Mouse (Mus musculus) liver, adult 2 months (tissue): ENCODE results near the gene Nfic. TPM values are rescaled to one million over a fixed set of nuclear protein-coding genes. Genes with fewer than 3 reads are reported as not detected.

ENCODE experiments used
- DNase-seq: peaks from one replicate; pipeline ENCODE4 v3.0.0-alpha.2; 2011; ENCODE audit warnings: low read depth, low spot score; ENCODE audit errors: extremely low read depth
- H3K27ac ChIP-seq: fragments of 200-500 bp; replicated peaks from 2 replicates; pipeline ENCODE4 v1.5.1; 2012; ENCODE audit warnings: low read depth, mild to moderate bottlenecking, control low read depth, inconsistent platforms, low read length; ENCODE audit not compliant: insufficient read depth
- H3K27me3 ChIP-seq: fragments of 200-500 bp; 2 replicates; pipeline ENCODE4 v1.6.1; 2012; ENCODE audit warnings: mild to moderate bottlenecking, moderate library complexity, low read length, inconsistent platforms; ENCODE audit not compliant: control insufficient read depth, insufficient read depth
- H3K36me3 ChIP-seq: fragments of 200-500 bp; 2 replicates; pipeline ENCODE4 v1.6.1; 2012; ENCODE audit warnings: low read length, inconsistent platforms; ENCODE audit not compliant: control insufficient read depth, insufficient read depth
- H3K4me1 ChIP-seq: fragments of 200-500 bp; 2 replicates; pipeline ENCODE4 v1.6.1; 2011; ENCODE audit warnings: low read length; ENCODE audit not compliant: control insufficient read depth, insufficient read depth
- H3K4me3 ChIP-seq: fragments of 200-500 bp; 2 replicates; pipeline ENCODE4 v1.5.1; 2011; ENCODE audit warnings: low read depth, mild to moderate bottlenecking, control low read depth, low read length, moderate library complexity; ENCODE audit not compliant: insufficient read depth
- H3K79me2 ChIP-seq: fragments of 200-500 bp; 2 replicates; pipeline ENCODE4 v1.6.1; 2012; ENCODE audit warnings: inconsistent platforms, mild to moderate bottlenecking, low read length, moderate library complexity; ENCODE audit not compliant: control insufficient read depth, insufficient read depth
- H3K9ac ChIP-seq: fragments of 200-500 bp; 2 replicates; pipeline ENCODE4 v1.6.1; 2012; ENCODE audit warnings: low read depth, mild to moderate bottlenecking, control low read depth, inconsistent platforms, low read length
- CTCF ChIP-seq: fragments of 200-500 bp; IDR thresholded peaks from 2 replicates; pipeline ENCODE4 v1.5.1; 2011; ENCODE audit warnings: low read depth, low read length, control low read depth
- POLR2A ChIP-seq: fragments of 200-500 bp; IDR thresholded peaks from 2 replicates; pipeline ENCODE4 v1.6.1; 2011; ENCODE audit warnings: low read length, control low read depth; ENCODE audit not compliant: insufficient read depth; ENCODE audit errors: extremely low read depth
- WGBS: fragments of 180-500 bp; shearing (Covaris S2); methylation state at CpG from one replicate; pipeline ENCODE4 v1.1.7; 2018; 5-methylcytosine and 5-hydroxymethylcytosine counted together
- polyA plus RNA-seq: library from polyadenylated mRNA; depleted of rRNA; stranded (reverse); fragments of >200 nt; gene quantifications from 2 replicates; pipeline ENCODE4 v1.2.3, GENCODE M21; 2012
- total RNA-seq: library from RNA; depleted of rRNA; stranded (reverse); fragments of >200 nt; gene quantifications from 2 replicates; pipeline ENCODE4 v1.2.3, GENCODE M21; 2014

Nfic gene
- total and polyA plus RNA-seq, 2 experiments, result 7.4 to 32.8 TPM

- H3K9ac ChIP-seq, result peak overlapping the region; percentile 55
- TF ChIP-seq POLR2A, result no peak
- no peak for TF ChIP-seq CTCF
These were observed 42.7 kb downstream of the Nfic start for GRCm38 (mm10) chr10:81412586-81413309.

GRCm38 (mm10) chr10:81411471-81412400 lies 43.7 kb downstream of the Nfic start:
- peak overlapping the region; percentile 89 for H3K27ac ChIP-seq
- H3K4me3 ChIP-seq, result peak overlapping the region; percentile 7; the same call in 1 of the 2 replicates
- peaks cover 70% of the 10 kb centered on the region for H3K4me1 ChIP-seq
- peak overlapping the region; percentile 57 for H3K9ac ChIP-seq
- H3K27me3 ChIP-seq, result no peaks in the 10 kb centered on the region
- TF ChIP-seq POLR2A (no peak), CTCF (no peak)
- H3K36me3 ChIP-seq, result peaks cover 6% of the 10 kb centered on the region; the same call in 1 of the 2 replicates
- peaks cover 21% of the 10 kb centered on the region; the same call in 1 of the 2 replicates for H3K79me2 ChIP-seq
- 13% methylated on average over 18 of the region's 18 CpGs for WGBS
- DNase-seq, result peak; percentile 95

More at GRCm38 (mm10) chr10:81412586-81413309, 42.7 kb downstream of the Nfic start:
- H3K4me1 ChIP-seq, result peaks cover 77% of the 10 kb centered on the region
- DNase-seq, result no peak
- H3K4me3 ChIP-seq, result peak overlapping the region; percentile 7; the same call in 1 of the 2 replicates
- H3K79me2 ChIP-seq, result peaks cover 29% of the 10 kb centered on the region; the same call in 1 of the 2 replicates
- H3K27ac ChIP-seq, result peak overlapping the region; percentile 89
- H3K27me3 ChIP-seq, result no peaks in the 10 kb centered on the region
- WGBS, result 59% methylated on average over 16 of the region's 16 CpGs
- peaks cover 2% of the 10 kb centered on the region; the same call in 1 of the 2 replicates for H3K36me3 ChIP-seq

GRCm38 (mm10) chr10:81410981-81411380 lies 44.5 kb downstream of the Nfic start:
- H3K79me2 ChIP-seq, result peaks cover 17% of the 10 kb centered on the region; the same call in 1 of the 2 replicates
- peak overlapping the region; percentile 89 for H3K27ac ChIP-seq
- H3K4me1 ChIP-seq, result peaks cover 65% of the 10 kb centered on the region
- no peak for TF ChIP-seq CTCF
- TF ChIP-seq POLR2A, result no peak
- no peak overlapping the region for H3K4me3 ChIP-seq
- H3K9ac ChIP-seq, result no peak overlapping the region
- no peak for DNase-seq
- no peaks in the 10 kb centered on the region for H3K27me3 ChIP-seq
- H3K36me3 ChIP-seq, result peaks cover 10% of the 10 kb centered on the region; the same call in 1 of the 2 replicates
- WGBS, result 54% methylated on average over 9 of the region's 9 CpGs

- TF ChIP-seq CTCF, result no peak
- no peak for TF ChIP-seq POLR2A
- H3K36me3 ChIP-seq, result peaks cover 14% of the 10 kb centered on the region; the same call in 1 of the 2 replicates
- peaks cover 62% of the 10 kb centered on the region for H3K4me1 ChIP-seq
- H3K9ac ChIP-seq, result peak overlapping the region; percentile 18; the same call in 1 of the 2 replicates
- no peaks in the 10 kb centered on the region for H3K27me3 ChIP-seq
- H3K79me2 ChIP-seq, result peaks cover 10% of the 10 kb centered on the region; the same call in 1 of the 2 replicates
- H3K4me3 ChIP-seq, result no peak overlapping the region
- peak overlapping the region; percentile 89 for H3K27ac ChIP-seq
- 16% methylated on average over 4 of the region's 4 CpGs for WGBS
- DNase-seq, result peak; percentile 54
These were observed 45.1 kb downstream of the Nfic start for GRCm38 (mm10) chr10:81410350-81410749.

- no peaks in the 10 kb centered on the region for H3K27me3 ChIP-seq
- no peak for DNase-seq
- H3K79me2 ChIP-seq, result peaks cover 10% of the 10 kb centered on the region; the same call in 1 of the 2 replicates
- peak overlapping the region; percentile 6; the same call in 1 of the 2 replicates for H3K9ac ChIP-seq
- TF ChIP-seq CTCF (no peak), POLR2A (no peak)
- 50% methylated on average over 8 of the region's 8 CpGs for WGBS
- H3K4me1 ChIP-seq, result peaks cover 53% of the 10 kb centered on the region
- H3K4me3 ChIP-seq, result no peak overlapping the region
- peaks cover 17% of the 10 kb centered on the region; the same call in 1 of the 2 replicates for H3K36me3 ChIP-seq
- peak overlapping the region; percentile 14; the same call in 1 of the 2 replicates for H3K27ac ChIP-seq
These were observed 46.1 kb downstream of the Nfic start for GRCm38 (mm10) chr10:81409330-81409729.
